Mouse (Mus musculus) bone marrow, adult 2 months (tissue): ENCODE results near the gene Kdelr3. TPM values are rescaled to one million over a fixed set of nuclear protein-coding genes. Genes with fewer than 3 reads are reported as not detected.

Experiments used
- H3K27ac ChIP-seq: fragments of 200-500 bp; 2 replicates; pipeline ENCODE4 v1.5.1; 2012; ENCODE audit warnings: low read depth, mild to moderate bottlenecking, control low read depth, inconsistent platforms, low read length; ENCODE audit not compliant: control insufficient read depth, poor library complexity, insufficient read depth
- H3K4me1 ChIP-seq: fragments of 200-500 bp; 2 replicates; pipeline ENCODE4 v1.6.1; 2011; ENCODE audit warnings: low read length; ENCODE audit not compliant: control insufficient read depth, insufficient read depth
- H3K4me3 ChIP-seq: fragments of 200-500 bp; replicated peaks from 2 replicates; pipeline ENCODE3; 2011; ENCODE audit warnings: mild to moderate bottlenecking, low read depth, low read length, control low read depth; ENCODE audit not compliant: control insufficient read depth
- CTCF ChIP-seq: fragments of 200-500 bp; IDR thresholded peaks from 2 replicates; pipeline ENCODE4 v1.5.1; 2011; ENCODE audit warnings: low read length, control low read depth; ENCODE audit not compliant: control insufficient read depth, insufficient read depth
- POLR2A ChIP-seq: fragments of 200-500 bp; IDR thresholded peaks from 2 replicates; pipeline ENCODE4 v1.6.1; 2011; ENCODE audit warnings: low read depth, mild to moderate bottlenecking, control low read depth, low read length, borderline replicate concordance; ENCODE audit not compliant: control insufficient read depth
- WGBS: fragments of 180-500 bp; shearing (Covaris S2); methylation state at CpG from one replicate; pipeline ENCODE4 v1.1.7; 2018; 5-methylcytosine and 5-hydroxymethylcytosine counted together
- polyA plus RNA-seq: library from polyadenylated mRNA; stranded (reverse); fragments of >200 nt; gene quantifications from 2 replicates; pipeline ENCODE4 v1.2.4, GENCODE M21; 2011; ENCODE audit warnings: low replicate concordance; ENCODE audit not compliant: missing spikeins, insufficient read depth, insufficient read length

Kdelr3 gene
- polyA plus RNA-seq, 1 experiment: 8.2 TPM

DNA sequence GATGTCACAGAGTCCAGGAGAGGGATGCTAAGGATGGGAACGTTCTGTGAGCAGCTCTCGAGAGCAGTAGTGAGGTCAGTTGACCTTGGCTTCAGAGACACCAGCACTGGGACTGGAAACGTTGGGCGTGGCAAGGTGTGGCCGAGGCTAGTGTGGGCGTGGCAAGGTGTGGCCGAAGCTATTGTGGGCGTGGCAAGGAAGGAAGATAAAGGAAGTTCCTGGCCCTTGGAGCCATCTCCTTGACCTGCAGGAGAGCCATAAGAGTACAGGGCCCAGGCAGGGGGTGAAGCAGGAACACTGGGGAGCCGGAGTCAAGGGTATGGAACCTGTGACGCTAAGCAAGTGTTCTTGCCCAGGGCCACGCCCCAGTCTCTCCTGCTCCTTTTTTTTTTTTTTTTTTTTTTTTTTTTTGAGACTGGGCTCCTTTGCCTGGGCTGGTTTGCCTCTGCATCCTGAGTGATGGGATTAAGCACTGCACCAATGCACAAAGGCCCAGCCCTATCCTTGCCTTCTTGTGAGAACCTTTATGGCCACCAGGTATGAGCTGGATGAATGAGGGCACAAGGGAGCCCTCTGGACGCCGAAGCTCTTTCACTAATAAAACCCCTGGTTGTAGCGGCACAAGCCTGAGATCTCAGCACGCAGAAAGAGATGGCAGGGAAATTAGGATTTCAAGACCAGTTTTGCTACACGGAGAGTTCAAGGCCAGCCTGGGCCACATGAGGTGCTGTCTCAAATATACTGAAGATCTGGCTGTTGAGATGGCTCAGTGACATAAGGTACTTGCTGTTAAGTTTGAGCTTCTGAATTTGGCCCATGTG lies 3.4 kb downstream of the Kdelr3 start:
- no peak overlapping the region for H3K27ac ChIP-seq
- peaks cover 2% of the 10 kb centered on the region for H3K4me1 ChIP-seq
- 59% methylated on average over 16 of the region's 16 CpGs for WGBS
- no peak overlapping the region for H3K4me3 ChIP-seq
- no peak for TF ChIP-seq CTCF
- TF ChIP-seq POLR2A: no peak

DNA sequence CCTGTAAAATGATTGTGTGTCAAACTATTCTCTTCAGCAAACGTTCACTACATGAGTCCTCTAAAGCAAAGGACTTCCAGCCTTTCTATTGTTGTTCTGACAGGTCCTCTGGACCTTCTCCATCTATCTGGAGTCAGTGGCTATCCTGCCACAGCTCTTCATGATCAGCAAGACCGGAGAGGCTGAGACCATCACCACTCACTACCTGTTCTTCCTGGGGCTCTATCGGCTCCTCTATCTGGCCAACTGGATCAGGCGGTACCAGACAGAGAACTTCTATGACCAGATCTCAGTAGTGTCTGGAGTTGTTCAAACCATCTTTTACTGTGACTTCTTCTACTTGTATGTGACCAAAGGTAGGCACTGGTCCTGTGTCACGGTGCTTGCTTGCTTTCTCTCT lies 9.4 kb downstream of the Kdelr3 start:
- TF ChIP-seq CTCF (no peak), POLR2A (no peak)
- Histone ChIP-seq H3K4me3 (no peak overlapping the region), H3K27ac (no peak overlapping the region), H3K4me1 (no peaks in the 10 kb centered on the region)
- WGBS: 75% methylated on average over 5 of the region's 5 CpGs

DNA sequence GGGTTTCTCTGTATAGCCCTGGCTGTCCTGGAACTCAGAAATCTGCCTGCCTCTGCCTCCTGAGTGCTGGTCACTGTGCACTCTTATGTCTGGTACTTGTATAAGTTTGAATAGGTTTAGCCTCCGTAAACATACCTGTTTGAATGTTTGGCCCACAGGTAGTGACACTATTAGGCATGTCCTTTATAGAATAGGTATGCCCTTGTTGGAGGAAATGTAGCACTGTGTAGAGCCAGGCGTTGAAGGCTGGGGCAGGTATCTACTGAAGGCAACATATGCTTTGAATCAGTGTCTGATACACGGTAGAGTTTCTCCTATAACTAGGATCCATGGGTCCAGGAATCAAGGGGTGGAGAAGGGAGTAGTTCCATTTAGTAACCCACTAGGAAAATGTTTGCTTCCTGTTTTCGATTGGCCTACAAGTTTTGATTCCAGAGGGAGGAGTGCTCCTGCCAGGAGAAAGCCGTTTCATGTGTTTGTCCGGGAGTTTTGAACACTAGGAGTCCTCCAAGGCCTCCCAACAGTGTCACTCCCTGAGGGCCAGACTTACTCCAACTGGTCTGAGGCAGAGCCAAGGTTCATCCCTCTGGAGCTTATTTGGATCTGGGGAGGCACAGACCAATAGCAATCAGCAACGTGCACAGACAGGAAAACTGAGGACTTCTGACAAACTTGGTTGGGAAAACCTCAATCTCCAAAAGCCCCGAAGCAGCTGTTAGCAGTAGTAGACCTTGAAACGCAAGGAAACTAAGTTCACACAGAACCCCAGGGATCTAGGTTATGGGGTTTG lies 10.0 kb downstream of the Kdelr3 start:
- TF ChIP-seq POLR2A (no peak), CTCF (no peak)
- no peak overlapping the region for H3K4me3 ChIP-seq
- H3K27ac ChIP-seq: no peak overlapping the region
- 70% methylated on average over 9 of the region's 9 CpGs for WGBS
- no peaks in the 10 kb centered on the region for H3K4me1 ChIP-seq

DNA sequence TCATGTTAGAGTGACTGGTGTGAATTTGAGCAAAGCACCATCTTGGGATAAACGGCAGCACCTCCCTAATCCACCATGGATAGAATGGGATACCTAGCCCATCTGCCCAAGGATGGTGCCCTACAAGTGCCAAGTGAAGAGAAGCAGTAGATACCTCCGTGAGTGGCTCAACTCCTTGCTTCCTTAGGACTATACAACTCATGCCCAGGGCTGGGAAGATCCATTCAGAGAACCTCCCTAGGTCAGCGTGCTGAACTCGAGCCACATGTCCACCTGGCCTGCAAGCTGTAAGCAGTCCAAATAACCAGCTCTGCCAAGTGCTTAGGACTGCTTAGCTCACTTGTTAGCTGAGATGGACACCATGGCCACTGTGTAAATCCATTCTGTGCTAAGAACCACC lies 11.0 kb downstream of the Kdelr3 start:
- Histone ChIP-seq H3K4me3 (no peak overlapping the region), H3K4me1 (no peaks in the 10 kb centered on the region), H3K27ac (no peak overlapping the region)
- no peak for TF ChIP-seq CTCF
- WGBS: 87% methylated on average over 4 of the region's 4 CpGs

DNA sequence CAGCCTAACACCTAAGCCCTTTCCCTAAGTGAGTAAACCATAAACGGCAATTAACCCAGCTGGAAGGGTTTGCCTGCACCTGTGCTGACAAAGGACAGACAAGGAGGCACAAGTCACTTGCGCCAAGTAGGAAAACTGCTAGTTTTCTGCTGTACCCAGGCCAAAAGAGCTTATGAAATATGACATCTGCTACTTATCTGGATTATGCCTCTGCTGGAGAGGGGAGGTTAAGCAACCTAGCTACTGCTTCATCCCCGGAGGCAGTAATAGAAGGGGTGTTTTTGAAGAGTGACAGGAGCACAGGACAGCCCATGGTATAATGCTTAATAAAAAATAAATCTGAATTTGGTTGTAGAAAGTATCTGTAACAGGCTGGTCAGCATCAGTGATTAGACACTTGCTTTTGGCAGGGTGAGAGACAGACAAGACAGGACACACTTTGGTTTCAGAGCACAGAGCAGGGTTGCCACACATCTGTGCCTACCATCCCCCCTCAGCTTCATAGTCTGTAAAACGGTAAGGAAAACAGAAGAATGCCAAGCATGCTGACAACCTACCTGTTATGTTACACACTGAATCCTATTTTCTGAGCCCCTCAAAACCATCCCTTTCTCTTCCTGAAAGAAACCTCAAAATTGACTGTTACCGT lies 11.9 kb downstream of the Kdelr3 start:
- TF ChIP-seq CTCF: no peak
- no peak for TF ChIP-seq POLR2A
- WGBS: 65% methylated on average over 5 of the region's 5 CpGs
- Histone ChIP-seq H3K4me1 (no peaks in the 10 kb centered on the region), H3K4me3 (no peak overlapping the region), H3K27ac (no peak overlapping the region)

DNA sequence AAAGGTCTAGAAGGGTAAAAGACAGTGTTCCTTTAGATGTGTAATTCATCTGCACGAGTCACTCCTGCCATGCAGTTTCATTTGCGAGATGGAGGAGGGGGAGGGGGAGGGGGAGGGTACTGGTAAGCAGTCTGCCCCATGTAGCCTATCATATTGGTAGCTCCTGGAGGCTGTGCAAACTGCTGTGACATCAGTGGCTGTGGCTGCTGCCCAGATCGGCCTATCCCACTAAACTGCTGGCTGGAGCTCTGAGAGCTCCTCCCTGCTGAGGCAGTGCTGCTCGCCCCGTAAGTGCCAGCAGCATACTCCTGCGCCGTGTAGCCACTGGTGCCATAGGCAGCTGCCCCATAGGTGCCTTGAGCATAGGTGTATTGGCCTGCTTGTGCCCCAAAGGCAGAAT lies 13.7 kb downstream of the Kdelr3 start:
- WGBS: 86% methylated on average over 7 of the region's 7 CpGs
- Histone ChIP-seq H3K27ac (no peak overlapping the region), H3K4me3 (no peak overlapping the region), H3K4me1 (no peaks in the 10 kb centered on the region)
- TF ChIP-seq CTCF (no peak), POLR2A (no peak)

DNA sequence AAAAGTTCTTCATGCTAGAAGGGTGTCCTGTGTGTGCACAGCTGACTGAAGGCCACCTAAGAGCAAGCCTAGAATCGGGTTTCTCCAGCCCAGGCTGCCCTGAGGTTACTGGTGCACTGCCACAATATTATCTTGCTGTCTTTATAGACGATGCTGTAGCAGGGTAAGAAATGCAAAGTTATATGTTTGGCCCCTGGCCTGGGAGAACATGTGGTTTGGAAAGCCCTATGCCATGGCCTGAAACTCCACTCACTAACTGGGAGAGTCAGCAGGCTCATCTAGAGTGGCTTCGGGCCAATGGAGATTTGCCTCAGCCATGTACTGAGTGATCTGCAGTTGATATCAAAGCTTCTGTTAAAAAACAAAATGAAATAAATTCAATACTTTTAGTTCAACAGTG lies 17.6 kb downstream of the Kdelr3 start:
- WGBS: 88% methylated on average over 3 of the region's 3 CpGs
- Histone ChIP-seq H3K4me3 (no peak overlapping the region), H3K27ac (no peak overlapping the region), H3K4me1 (no peaks in the 10 kb centered on the region)
- TF ChIP-seq POLR2A (no peak), CTCF (no peak)

DNA sequence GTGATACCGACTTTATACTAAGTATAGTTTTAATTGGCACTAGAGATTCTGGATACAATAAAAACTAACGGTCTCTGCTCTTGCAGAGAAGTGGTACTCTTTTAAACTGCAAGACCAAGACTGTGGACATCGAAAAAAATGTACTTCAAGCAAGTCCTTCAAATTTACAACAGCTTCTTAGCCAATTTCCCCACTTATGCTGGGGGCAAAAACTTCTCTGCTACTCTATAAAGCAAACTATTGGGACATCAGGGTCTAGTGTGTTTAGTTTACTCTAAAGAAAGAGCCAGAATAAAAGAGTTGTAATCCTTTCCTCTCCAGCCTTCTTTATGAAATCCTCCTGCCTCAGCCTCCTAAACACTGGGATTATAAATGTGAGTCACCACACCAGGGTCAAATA lies 27.8 kb downstream of the Kdelr3 start:
- 87% methylated on average over 3 of the region's 3 CpGs for WGBS
- peaks cover 1% of the 10 kb centered on the region for H3K4me1 ChIP-seq
- TF ChIP-seq POLR2A: no peak
- no peak for TF ChIP-seq CTCF
- no peak overlapping the region for H3K4me3 ChIP-seq
- no peak overlapping the region for H3K27ac ChIP-seq
